Mouse (Mus musculus) left cerebral cortex, postnatal 4 days (tissue): ENCODE results near the gene Cnnm2. TPM values are rescaled to one million over a fixed set of nuclear protein-coding genes. Genes with fewer than 3 reads are reported as not detected.

ENCODE experiments used
- DNase-seq: peaks from one replicate; pipeline ENCODE4 v3.0.0-alpha.2; 2022
- intact Hi-C: fragments of 180-260 bp; cut with DNase I; formaldehyde crosslinking; loops from one replicate; pipeline ENCODE4 v1.15.1; 2025
- total RNA-seq, 2 experiments: library from RNA; stranded (reverse); gene quantifications; 2 replicates each; pipeline ENCODE4 v1.2.3; 2021

Gene Cnnm2
- total RNA-seq, 2 experiments from 2014 or later, result 17.2 to 18.6 TPM

DNA sequence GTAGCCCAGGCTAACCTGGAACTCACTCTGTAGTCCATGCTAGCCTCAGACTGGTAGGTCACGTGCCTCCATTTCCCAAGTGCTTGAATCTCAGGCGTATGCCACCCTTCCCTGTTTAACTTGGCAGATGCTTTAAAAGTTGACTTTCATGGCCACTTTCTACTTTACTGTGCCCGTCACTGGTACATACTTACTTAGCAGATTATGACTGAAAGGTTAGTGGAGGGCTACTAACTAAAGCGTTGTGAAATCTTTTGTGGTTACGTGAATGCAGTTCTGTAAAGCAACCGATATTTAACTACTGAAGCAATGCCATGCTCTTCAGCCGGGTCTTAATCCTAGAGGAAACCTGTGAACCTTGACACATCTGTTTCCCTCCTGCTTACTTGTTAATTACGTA lies 30.5 kb downstream of the Cnnm2 start:
- intact Hi-C loops, result no loop called here

DNA sequence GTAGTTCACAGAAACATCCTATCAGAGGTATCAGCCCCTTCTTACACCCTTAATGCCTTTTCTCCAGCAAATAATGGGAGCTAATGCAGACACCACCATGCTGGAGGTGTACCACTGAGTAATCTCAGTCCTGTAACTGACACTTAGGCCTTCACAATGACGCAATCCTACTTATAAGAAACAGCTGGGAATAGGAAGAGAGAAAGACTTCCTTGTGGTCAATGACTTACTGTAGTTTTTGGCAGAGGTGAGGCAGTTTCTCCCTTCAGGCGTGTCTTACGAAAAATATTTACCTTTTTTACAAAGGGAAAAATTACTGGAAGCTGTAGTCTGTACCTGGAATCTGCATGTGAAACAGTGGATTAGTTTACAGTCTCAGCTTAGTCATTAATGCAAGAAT lies 31.1 kb downstream of the Cnnm2 start:
- intact Hi-C loops, result no loop called here
- DNase-seq, result no peak

More for the DNA sequence above, 30.5 kb downstream of the Cnnm2 start:
- no peak for DNase-seq

- intact Hi-C loops, result no loop called here
Observed at GRCm38 (mm10) chr19:46794181-46794580, 32.8 kb downstream of the Cnnm2 start.

GRCm38 (mm10) chr19:46799903-46800583 lies 38.6 kb downstream of the Cnnm2 start:
- intact Hi-C loops, result no loop called here
- no peak for DNase-seq

More at GRCm38 (mm10) chr19:46794181-46794580, 32.8 kb downstream of the Cnnm2 start:
- DNase-seq, result no peak

GRCm38 (mm10) chr19:46801492-46801891 lies 40.1 kb downstream of the Cnnm2 start:
- DNase-seq, result no peak
- intact Hi-C loops, result no loop called here

GRCm38 (mm10) chr19:46802306-46802705 lies 40.9 kb downstream of the Cnnm2 start:
- intact Hi-C loops, result no loop called here
- no peak for DNase-seq

DNA sequence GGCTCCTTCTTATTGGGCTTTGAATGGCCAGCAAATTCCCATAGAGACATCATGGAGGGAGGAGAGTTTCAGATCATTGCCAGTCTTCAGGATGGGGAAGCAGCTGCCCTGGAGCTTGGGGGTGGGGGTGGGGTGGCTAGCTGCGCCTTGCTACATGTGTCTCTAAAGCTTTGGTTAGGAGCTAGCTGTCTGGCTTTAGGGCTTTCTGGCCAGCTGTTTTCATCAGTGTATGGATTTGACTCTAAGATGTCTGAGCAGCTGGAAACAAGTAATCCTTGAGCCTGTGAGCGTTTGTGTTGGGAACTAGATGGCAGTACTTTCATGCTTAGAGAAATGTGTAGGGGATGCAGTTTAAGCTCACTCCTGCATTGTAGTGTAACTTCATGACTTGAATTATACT lies 42.3 kb downstream of the Cnnm2 start:
- no peak for DNase-seq
- intact Hi-C loops, result no loop called here

GRCm38 (mm10) chr19:46804751-46805150 lies 43.4 kb downstream of the Cnnm2 start:
- DNase-seq, result peak; percentile 34
- intact Hi-C loops, result no loop called here

DNA sequence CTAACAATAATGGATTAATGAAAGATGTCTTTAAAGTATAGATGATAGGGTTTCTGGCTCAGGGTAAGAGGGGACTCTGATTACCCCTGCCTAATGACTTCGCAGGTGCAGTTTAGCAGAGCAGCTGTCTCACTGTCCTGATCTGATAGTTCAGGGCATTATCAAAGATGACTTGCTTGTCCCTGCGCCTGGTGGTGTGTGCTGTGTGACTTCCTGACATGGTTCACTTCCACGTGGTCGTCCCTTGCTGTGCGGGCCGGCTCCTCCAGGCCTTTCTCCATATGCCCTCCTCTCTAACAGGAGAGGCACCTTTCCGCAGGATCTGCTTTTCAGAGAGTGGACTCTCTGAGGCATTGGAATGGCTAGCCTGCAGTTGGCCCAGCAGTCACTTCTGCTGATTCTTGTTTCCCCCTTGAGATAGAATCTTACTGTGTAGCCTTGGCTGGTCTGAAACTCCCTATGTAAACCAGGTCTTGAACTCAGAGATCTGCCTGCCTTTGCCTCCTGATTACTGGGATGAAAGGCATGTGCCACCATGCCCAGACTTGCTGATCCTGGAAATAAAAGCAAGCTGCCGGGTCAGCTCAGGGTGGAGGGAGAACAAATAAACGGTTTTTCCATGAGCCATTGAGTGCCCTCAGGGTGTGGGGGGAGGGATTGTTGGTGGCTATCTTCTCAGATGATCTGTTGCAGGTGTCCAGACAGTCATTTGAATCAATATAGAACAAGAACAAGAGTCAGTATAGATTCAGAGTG lies 44.7 kb downstream of the Cnnm2 start:
- no peak for DNase-seq
- intact Hi-C loops, result no loop called here

DNA sequence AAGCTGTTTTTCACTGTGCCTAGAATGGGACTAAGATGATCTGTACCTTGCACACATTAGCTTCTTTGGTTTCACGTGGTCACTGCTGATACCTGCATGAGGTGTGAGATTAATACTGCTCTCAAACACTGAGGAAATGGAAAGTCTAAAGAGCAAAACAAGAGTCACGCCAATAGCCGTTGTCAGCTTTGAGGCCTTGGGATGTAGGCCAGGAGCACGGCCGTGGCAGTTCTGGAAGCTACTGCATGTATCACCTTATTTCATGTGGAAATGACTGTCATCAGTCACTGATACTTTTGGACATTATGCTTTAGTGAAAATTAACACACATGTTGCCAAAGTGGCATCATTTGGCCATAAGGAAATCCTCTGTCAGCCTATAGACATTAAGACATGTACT lies 46.9 kb downstream of the Cnnm2 start:
- DNase-seq, result no peak
- intact Hi-C loops, result no loop called here

GRCm38 (mm10) chr19:46809031-46809430 lies 47.6 kb downstream of the Cnnm2 start:
- intact Hi-C loops, result no loop called here
- no peak for DNase-seq

DNA sequence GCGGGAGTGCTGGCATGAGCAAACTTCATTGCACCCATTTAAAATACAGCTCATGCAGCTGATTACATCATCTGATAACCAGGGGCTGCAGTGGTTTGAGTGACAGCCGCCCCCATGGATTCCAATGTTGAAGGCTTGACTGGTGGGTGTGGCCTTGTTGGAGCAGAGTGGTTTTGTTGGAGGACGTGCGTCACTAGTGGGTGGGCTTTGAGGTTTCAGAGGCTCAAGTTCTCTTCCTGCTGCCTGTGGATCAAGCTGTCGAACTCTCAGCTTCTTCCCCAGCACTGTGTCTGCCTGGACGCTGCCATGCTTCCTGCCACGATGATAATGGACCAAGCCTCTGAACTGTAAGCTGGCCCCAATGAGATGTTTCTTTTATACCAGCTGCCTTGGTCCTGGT lies 57.9 kb downstream of the Cnnm2 start:
- intact Hi-C loops, result no loop called here
- no peak for DNase-seq

- DNase-seq, result no peak
- intact Hi-C loops, result no loop called here
Observed at GRCm38 (mm10) chr19:46822491-46822890, 61.1 kb downstream of the Cnnm2 start.

GRCm38 (mm10) chr19:46823759-46824158 lies 62.4 kb downstream of the Cnnm2 start:
- intact Hi-C loops, result no loop called here
- no peak for DNase-seq

DNA sequence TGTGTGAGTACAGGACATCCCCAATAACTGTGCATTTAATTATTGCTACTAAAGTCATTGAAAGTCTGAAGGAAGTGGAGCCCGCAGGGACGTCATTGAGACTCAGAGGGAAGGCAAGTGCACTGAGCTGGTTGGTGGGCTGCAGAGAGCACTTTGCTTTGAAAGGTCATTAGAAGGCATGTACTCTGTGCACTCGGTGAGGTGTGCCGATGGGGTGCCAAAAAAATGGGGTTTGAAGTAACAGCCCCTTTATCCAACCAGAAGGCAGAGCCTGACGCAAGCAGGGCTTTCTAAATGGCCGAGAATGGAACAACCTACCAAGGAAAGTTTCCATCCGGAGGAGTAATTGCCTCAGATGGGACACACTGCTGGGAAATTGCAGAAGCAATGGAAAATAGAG lies 63.5 kb downstream of the Cnnm2 start:
- no peak for DNase-seq
- intact Hi-C loops, result no loop called here

DNA sequence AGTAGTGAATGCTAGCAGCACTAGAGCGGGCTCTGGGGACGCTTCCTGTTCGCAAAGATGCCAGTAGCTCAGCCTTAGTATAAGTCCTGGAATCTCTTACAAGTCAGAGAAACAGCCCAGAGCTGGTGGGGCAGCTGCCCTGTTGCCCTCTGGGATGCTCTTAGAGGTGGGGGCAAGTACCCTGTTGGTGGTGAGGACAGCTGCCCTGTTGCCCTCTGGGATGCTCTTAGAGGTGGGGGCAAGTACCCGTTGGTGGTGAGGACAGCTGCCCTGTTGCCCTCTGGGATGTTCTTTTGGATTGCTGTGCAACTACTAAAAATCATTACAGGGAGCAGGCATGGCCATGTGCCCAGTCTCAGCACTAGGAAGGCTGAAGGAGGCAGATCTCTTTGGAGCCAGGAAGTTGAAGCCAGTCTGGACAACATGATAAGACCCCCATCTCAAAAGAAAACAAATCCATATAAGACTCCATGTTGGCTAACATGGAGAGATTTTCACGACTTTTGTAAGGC lies 66.3 kb downstream of the Cnnm2 start:
- intact Hi-C loops, result no loop called here
- DNase-seq, result no peak

DNA sequence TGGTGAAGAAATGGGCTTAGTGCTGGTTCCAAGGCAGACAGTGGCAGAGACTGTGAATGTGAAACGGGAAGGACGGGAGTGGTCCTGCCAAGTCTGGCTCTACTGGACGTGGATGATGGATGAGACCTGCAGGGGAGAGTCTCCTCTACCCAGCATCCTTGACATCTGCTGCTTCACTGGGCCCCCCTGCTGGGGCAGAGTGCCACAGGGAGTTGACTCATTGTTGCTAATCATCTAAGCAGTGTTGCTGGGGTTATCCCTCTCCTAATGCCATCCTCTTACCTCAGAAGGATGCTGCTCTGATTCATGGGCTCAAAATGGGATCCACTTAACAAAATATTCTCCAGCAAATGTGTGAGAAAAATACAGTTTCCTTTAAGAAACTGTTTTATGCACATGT lies 67.6 kb downstream of the Cnnm2 start:
- intact Hi-C loops, result no loop called here

DNA sequence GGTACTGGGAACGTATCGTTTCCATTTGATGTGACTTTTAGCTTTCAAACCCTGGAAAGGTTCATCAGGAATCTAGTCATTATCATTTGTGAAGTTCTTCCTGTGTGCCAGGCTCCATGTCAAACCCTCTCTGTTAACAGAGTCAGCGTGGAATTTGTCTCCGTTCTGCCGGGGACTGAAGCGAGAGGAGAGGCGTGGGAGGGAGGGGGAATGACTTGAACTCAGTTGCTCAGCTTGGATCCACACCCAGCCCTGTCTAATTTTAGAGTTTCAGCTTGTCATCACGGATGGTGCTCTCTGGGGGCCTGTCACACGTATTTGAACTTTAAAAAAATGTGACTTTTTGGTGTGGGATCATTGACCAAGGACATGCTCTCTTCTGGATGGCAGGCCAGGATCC lies 70.0 kb downstream of the Cnnm2 start:
- intact Hi-C loops, result no loop called here
- DNase-seq, result no peak

More for the DNA sequence above, 67.6 kb downstream of the Cnnm2 start:
- peak; percentile 10 for DNase-seq

GRCm38 (mm10) chr19:46834301-46834700 lies 72.9 kb downstream of the Cnnm2 start:
- no peak for DNase-seq

GRCm38 (mm10) chr19:46835339-46835738 lies 73.9 kb downstream of the Cnnm2 start:
- no peak for DNase-seq
- intact Hi-C loops, result no loop called here

More at GRCm38 (mm10) chr19:46834301-46834700, 72.9 kb downstream of the Cnnm2 start:
- intact Hi-C loops, result no loop called here

GRCm38 (mm10) chr19:46836085-46836484 lies 74.7 kb downstream of the Cnnm2 start:
- DNase-seq, result no peak
- intact Hi-C loops, result no loop called here
